Mouse (Mus musculus) G1E (cell line): ENCODE data around the gene Setd5.

Source experiments
- CTCF ChIP-seq: IDR thresholded peaks from 2 replicates; pipeline ENCODE4 v1.5.1; 2012; ENCODE audit warnings: low read depth, low read length, inconsistent platforms, mixed read lengths
- TAL1 ChIP-seq: conservative IDR thresholded peaks from 2 replicates; pipeline ENCODE4 v1.6.1; 2012; ENCODE audit warnings: low read depth, low read length, inconsistent platforms, mixed read lengths

- no peak for TF ChIP-seq CTCF
- TF ChIP-seq TAL1: no peak
These were observed 86.3 kb downstream of the Setd5 start for GRCm38 (mm10) chr6:113163513-113163912.
